Mouse (Mus musculus): ENCODE results near the gene Clasp1. TPM values are rescaled to one million over a fixed set of nuclear protein-coding genes. Genes with fewer than 3 reads are reported as not detected.

Gene Clasp1
- polyA plus RNA-seq, 1 experiment from 2014 or later = 44.1 TPM

GRCm38 (mm10) chr1:118482285-118483019 lies 93.6 kb downstream of the Clasp1 start:
- H3K9ac ChIP-seq = no peak overlapping the region
- peaks cover 4% of the 10 kb centered on the region for H3K4me1 ChIP-seq
- H3K9me3 ChIP-seq = no peaks in the 10 kb centered on the region
- no peak overlapping the region for H3K4me3 ChIP-seq
- no peaks in the 10 kb centered on the region for H3K27me3 ChIP-seq
- H3K27ac ChIP-seq = no peak overlapping the region
- no peak overlapping the region for H3K4me2 ChIP-seq
- H3K36me3 ChIP-seq = no peaks in the 10 kb centered on the region
- WGBS = 44% methylated on average over 8 of the region's 8 CpGs
- no peak for ATAC-seq (ENCODE audit: borderline replicate concordance, extremely low read depth, low FRiP score, low TSS enrichment)

- no peak overlapping the region for H3K4me3 ChIP-seq
- ATAC-seq (ENCODE audit: borderline replicate concordance, extremely low read depth, low FRiP score, low TSS enrichment) = no peak
Observed at GRCm38 (mm10) chr1:118483504-118484096, 94.7 kb downstream of the Clasp1 start.

GRCm38 (mm10) chr1:118485572-118485971 lies 96.7 kb downstream of the Clasp1 start:
- Histone ChIP-seq H3K4me3 (no peak overlapping the region), H3K4me1 (peaks cover 4% of the 10 kb centered on the region), H3K36me3 (no peaks in the 10 kb centered on the region), H3K9me3 (no peaks in the 10 kb centered on the region), H3K27me3 (no peaks in the 10 kb centered on the region), H3K9ac (no peak overlapping the region), H3K4me2 (no peak overlapping the region), H3K27ac (no peak overlapping the region)
- ATAC-seq (ENCODE audit: borderline replicate concordance, extremely low read depth, low FRiP score, low TSS enrichment) = no peak
- WGBS = 62% methylated on average over 3 of the region's 3 CpGs

More at GRCm38 (mm10) chr1:118483504-118484096, 94.7 kb downstream of the Clasp1 start:
- Histone ChIP-seq H3K9me3 (no peaks in the 10 kb centered on the region), H3K4me1 (peaks cover 4% of the 10 kb centered on the region), H3K27ac (no peak overlapping the region), H3K9ac (no peak overlapping the region), H3K27me3 (no peaks in the 10 kb centered on the region), H3K4me2 (no peak overlapping the region), H3K36me3 (no peaks in the 10 kb centered on the region)
- 73% methylated on average over 6 of the region's 6 CpGs for WGBS

- Histone ChIP-seq H3K27ac (no peak overlapping the region), H3K4me2 (no peak overlapping the region), H3K27me3 (no peaks in the 10 kb centered on the region), H3K9me3 (no peaks in the 10 kb centered on the region), H3K4me1 (peaks cover 4% of the 10 kb centered on the region), H3K9ac (no peak overlapping the region), H3K36me3 (no peaks in the 10 kb centered on the region), H3K4me3 (no peak overlapping the region)
- ATAC-seq (ENCODE audit: borderline replicate concordance, extremely low read depth, low FRiP score, low TSS enrichment) = no peak
Observed at GRCm38 (mm10) chr1:118486021-118486420, 97.2 kb downstream of the Clasp1 start.

GRCm38 (mm10) chr1:118492811-118493210 lies 104.0 kb downstream of the Clasp1 start:
- H3K27ac ChIP-seq = no peak overlapping the region
- no peak for ATAC-seq (ENCODE audit: borderline replicate concordance, extremely low read depth, low FRiP score, low TSS enrichment)
- no peak overlapping the region for H3K9ac ChIP-seq
- H3K9me3 ChIP-seq = no peaks in the 10 kb centered on the region
- no peaks in the 10 kb centered on the region for H3K4me1 ChIP-seq
- H3K4me3 ChIP-seq = no peak overlapping the region
- 0 out of 2 replicates have a peak, but pooled peaks cover 3% of the 10 kb centered on the region for H3K36me3 ChIP-seq
- 71% methylated on average over 3 of the region's 3 CpGs for WGBS
- H3K4me2 ChIP-seq = no peak overlapping the region
- H3K27me3 ChIP-seq = no peaks in the 10 kb centered on the region

- Histone ChIP-seq H3K9ac (no peak overlapping the region), H3K27me3 (no peaks in the 10 kb centered on the region), H3K27ac (no peak overlapping the region), H3K4me3 (no peak overlapping the region), H3K4me1 (no peaks in the 10 kb centered on the region), H3K36me3 (peaks cover 8% of the 10 kb centered on the region; the same call in 1 of the 2 replicates), H3K4me2 (no peak overlapping the region), H3K9me3 (no peaks in the 10 kb centered on the region)
- 95% methylated on average over 9 of the region's 9 CpGs for WGBS
- ATAC-seq (ENCODE audit: borderline replicate concordance, extremely low read depth, low FRiP score, low TSS enrichment) = no peak
Observed at GRCm38 (mm10) chr1:118494551-118494950, 105.7 kb downstream of the Clasp1 start.

- H3K27me3 ChIP-seq = no peaks in the 10 kb centered on the region
- no peak overlapping the region for H3K9ac ChIP-seq
- no peak overlapping the region for H3K27ac ChIP-seq
- no peak for ATAC-seq (ENCODE audit: borderline replicate concordance, extremely low read depth, low FRiP score, low TSS enrichment)
- WGBS = 68% methylated on average over 5 of the region's 5 CpGs
- H3K4me2 ChIP-seq = no peak overlapping the region
- no peaks in the 10 kb centered on the region for H3K4me1 ChIP-seq
- H3K36me3 ChIP-seq = peaks cover 42% of the 10 kb centered on the region
- no peaks in the 10 kb centered on the region for H3K9me3 ChIP-seq
- no peak overlapping the region for H3K4me3 ChIP-seq
Observed at GRCm38 (mm10) chr1:118498311-118498710, 109.5 kb downstream of the Clasp1 start.

GRCm38 (mm10) chr1:118500606-118501005 lies 111.7 kb downstream of the Clasp1 start:
- Histone ChIP-seq H3K27ac (no peak overlapping the region), H3K9ac (no peak overlapping the region), H3K4me2 (no peak overlapping the region), H3K36me3 (peaks cover 57% of the 10 kb centered on the region), H3K4me1 (no peaks in the 10 kb centered on the region), H3K27me3 (no peaks in the 10 kb centered on the region), H3K9me3 (no peaks in the 10 kb centered on the region), H3K4me3 (no peak overlapping the region)
- no peak for ATAC-seq (ENCODE audit: borderline replicate concordance, extremely low read depth, low FRiP score, low TSS enrichment)
- 90% methylated on average over 11 of the region's 11 CpGs for WGBS

GRCm38 (mm10) chr1:118501691-118502090 lies 112.8 kb downstream of the Clasp1 start:
- H3K4me2 ChIP-seq = no peak overlapping the region
- H3K9ac ChIP-seq = no peak overlapping the region
- WGBS = 80% methylated on average over 2 of the region's 2 CpGs
- peaks cover 68% of the 10 kb centered on the region for H3K36me3 ChIP-seq
- ATAC-seq (ENCODE audit: borderline replicate concordance, extremely low read depth, low FRiP score, low TSS enrichment) = no peak
- no peaks in the 10 kb centered on the region for H3K4me1 ChIP-seq
- H3K27ac ChIP-seq = no peak overlapping the region
- H3K27me3 ChIP-seq = no peaks in the 10 kb centered on the region
- no peak overlapping the region for H3K4me3 ChIP-seq
- no peaks in the 10 kb centered on the region for H3K9me3 ChIP-seq

GRCm38 (mm10) chr1:118505746-118506145 lies 116.9 kb downstream of the Clasp1 start:
- Histone ChIP-seq H3K9me3 (no peaks in the 10 kb centered on the region), H3K27me3 (no peaks in the 10 kb centered on the region), H3K4me2 (no peak overlapping the region), H3K36me3 (peaks cover 88% of the 10 kb centered on the region), H3K4me1 (no peaks in the 10 kb centered on the region), H3K9ac (no peak overlapping the region), H3K4me3 (no peak overlapping the region), H3K27ac (no peak overlapping the region)
- no peak for ATAC-seq (ENCODE audit: borderline replicate concordance, extremely low read depth, low FRiP score, low TSS enrichment)
- 84% methylated on average over 1 of the region's 1 CpGs for WGBS

- 77% methylated on average over 3 of the region's 3 CpGs for WGBS
- Histone ChIP-seq H3K4me1 (no peaks in the 10 kb centered on the region), H3K9me3 (no peaks in the 10 kb centered on the region), H3K4me3 (no peak overlapping the region), H3K9ac (no peak overlapping the region), H3K4me2 (no peak overlapping the region), H3K27ac (no peak overlapping the region), H3K36me3 (peaks cover 78% of the 10 kb centered on the region), H3K27me3 (no peaks in the 10 kb centered on the region)
- ATAC-seq (ENCODE audit: borderline replicate concordance, extremely low read depth, low FRiP score, low TSS enrichment) = no peak
Observed at GRCm38 (mm10) chr1:118510996-118511395, 122.1 kb downstream of the Clasp1 start.

- 88% methylated on average over 8 of the region's 8 CpGs for WGBS
- no peaks in the 10 kb centered on the region for H3K27me3 ChIP-seq
- H3K9me3 ChIP-seq = no peaks in the 10 kb centered on the region
- peaks cover 72% of the 10 kb centered on the region for H3K36me3 ChIP-seq
- H3K27ac ChIP-seq = no peak overlapping the region
- H3K4me1 ChIP-seq = no peaks in the 10 kb centered on the region
- H3K4me3 ChIP-seq = no peak overlapping the region
- no peak overlapping the region for H3K9ac ChIP-seq
- ATAC-seq (ENCODE audit: borderline replicate concordance, extremely low read depth, low FRiP score, low TSS enrichment) = no peak
- H3K4me2 ChIP-seq = no peak overlapping the region
Observed at GRCm38 (mm10) chr1:118511738-118512530, 123.1 kb downstream of the Clasp1 start.

Measured in lung, embryonic 15.5 days (tissue).